Mouse (Mus musculus): ENCODE data around the gene Tfe3. TPM values are rescaled to one million over a fixed set of nuclear protein-coding genes. Genes with fewer than 3 reads are reported as not detected.

The Tfe3 gene
- polyA plus RNA-seq, 1 experiment from 2014 or later = 17.3 TPM

GRCm38 (mm10) chrX:7772766-7773165 lies 10.4 kb downstream of the Tfe3 start:
- ATAC-seq (ENCODE audit: low FRiP score, low TSS enrichment) (no peak), DNase-seq (ENCODE audit: low spot score) (no peak)
- Histone ChIP-seq H3K27me3 (ENCODE audit: control insufficient read depth, insufficient read depth, low read length) (no peaks in the 10 kb centered on the region), H3K9me3 (ENCODE audit: control insufficient read depth, low read length) (no peaks in the 10 kb centered on the region), H3K36me3 (ENCODE audit: control insufficient read depth, insufficient read depth, low read length) (no peaks in the 10 kb centered on the region), H3K4me2 (replicated peaks; ENCODE audit: low read depth) (no peak overlapping the region), H3K4me1 (replicated peaks; ENCODE audit: control insufficient read depth, insufficient read depth) (no peaks in the 10 kb centered on the region), H3K9ac (ENCODE audit: low read length) (no peak overlapping the region), H3K27ac (replicated peaks) (no peak overlapping the region), H3K4me3 (ENCODE audit: low read depth, low read length) (no peak overlapping the region)
- TF ChIP-seq EP300 (optimal IDR thresholded peaks at IDR 0.05) (no peak), CTCF (IDR thresholded peaks at IDR 0.05; ENCODE audit: low read depth) (peak; percentile 60)
- 58% methylated on average over 2 of the region's 2 CpGs for WGBS

GRCm38 (mm10) chrX:7775501-7776205 lies 13.3 kb downstream of the Tfe3 start:
- DNase-seq (ENCODE audit: low spot score) (no peak), ATAC-seq (ENCODE audit: low FRiP score, low TSS enrichment) (no peak)
- H3K9ac ChIP-seq (ENCODE audit: low read length) = no peak overlapping the region
- H3K27ac ChIP-seq (replicated peaks) = no peak overlapping the region
- H3K9me3 ChIP-seq (ENCODE audit: control insufficient read depth, low read length) = no peaks in the 10 kb centered on the region
- TF ChIP-seq CTCF (IDR thresholded peaks at IDR 0.05; ENCODE audit: low read depth) (no peak), EP300 (optimal IDR thresholded peaks at IDR 0.05) (no peak)
- H3K36me3 ChIP-seq (ENCODE audit: control insufficient read depth, insufficient read depth, low read length) = no peaks in the 10 kb centered on the region
- no peak overlapping the region for H3K4me3 ChIP-seq (ENCODE audit: low read depth, low read length)
- no peaks in the 10 kb centered on the region for H3K27me3 ChIP-seq (ENCODE audit: control insufficient read depth, insufficient read depth, low read length)
- WGBS = 68% methylated on average over 9 of the region's 9 CpGs
- no peaks in the 10 kb centered on the region for H3K4me1 ChIP-seq (replicated peaks; ENCODE audit: control insufficient read depth, insufficient read depth)
- no peak overlapping the region for H3K4me2 ChIP-seq (replicated peaks; ENCODE audit: low read depth)

GRCm38 (mm10) chrX:7776329-7777082 lies 14.1 kb downstream of the Tfe3 start:
- Histone ChIP-seq H3K9me3 (ENCODE audit: control insufficient read depth, low read length) (no peaks in the 10 kb centered on the region), H3K9ac (ENCODE audit: low read length) (no peak overlapping the region), H3K36me3 (ENCODE audit: control insufficient read depth, insufficient read depth, low read length) (no peaks in the 10 kb centered on the region), H3K4me1 (replicated peaks; ENCODE audit: control insufficient read depth, insufficient read depth) (no peaks in the 10 kb centered on the region), H3K27me3 (ENCODE audit: control insufficient read depth, insufficient read depth, low read length) (no peaks in the 10 kb centered on the region), H3K27ac (replicated peaks) (no peak overlapping the region), H3K4me3 (ENCODE audit: low read depth, low read length) (no peak overlapping the region), H3K4me2 (replicated peaks; ENCODE audit: low read depth) (no peak overlapping the region)
- DNase-seq (ENCODE audit: low spot score) (peak; percentile 43), ATAC-seq (ENCODE audit: low FRiP score, low TSS enrichment) (peak; percentile 64; the same call in 1 of the 2 replicates)
- WGBS = 41% methylated on average over 8 of the region's 8 CpGs
- no peak for TF ChIP-seq EP300 (optimal IDR thresholded peaks at IDR 0.05)
- peak; percentile 81 for TF ChIP-seq CTCF (IDR thresholded peaks at IDR 0.05; ENCODE audit: low read depth)

GRCm38 (mm10) chrX:7778450-7779244 lies 16.3 kb downstream of the Tfe3 start:
- Histone ChIP-seq H3K4me2 (replicated peaks; ENCODE audit: low read depth) (no peak overlapping the region), H3K36me3 (ENCODE audit: control insufficient read depth, insufficient read depth, low read length) (no peaks in the 10 kb centered on the region), H3K4me1 (replicated peaks; ENCODE audit: control insufficient read depth, insufficient read depth) (no peaks in the 10 kb centered on the region), H3K27ac (replicated peaks) (no peak overlapping the region), H3K4me3 (ENCODE audit: low read depth, low read length) (no peak overlapping the region), H3K9ac (ENCODE audit: low read length) (no peak overlapping the region), H3K27me3 (ENCODE audit: control insufficient read depth, insufficient read depth, low read length) (no peaks in the 10 kb centered on the region), H3K9me3 (ENCODE audit: control insufficient read depth, low read length) (no peaks in the 10 kb centered on the region)
- TF ChIP-seq EP300 (optimal IDR thresholded peaks at IDR 0.05) (no peak), CTCF (IDR thresholded peaks at IDR 0.05; ENCODE audit: low read depth) (no peak)
- ATAC-seq (ENCODE audit: low FRiP score, low TSS enrichment) (no peak), DNase-seq (ENCODE audit: low spot score) (no peak)
- whole genome bisulfite sequencing = 57% methylated on average over 7 of the region's 7 CpGs

- 13% methylated on average over 3 of the region's 3 CpGs for WGBS
- Histone ChIP-seq H3K36me3 (ENCODE audit: control insufficient read depth, insufficient read depth, low read length) (no peaks in the 10 kb centered on the region), H3K27ac (replicated peaks) (no peak overlapping the region), H3K4me1 (replicated peaks; ENCODE audit: control insufficient read depth, insufficient read depth) (no peaks in the 10 kb centered on the region), H3K4me3 (ENCODE audit: low read depth, low read length) (no peak overlapping the region), H3K9me3 (ENCODE audit: control insufficient read depth, low read length) (no peaks in the 10 kb centered on the region), H3K4me2 (replicated peaks; ENCODE audit: low read depth) (no peak overlapping the region), H3K27me3 (ENCODE audit: control insufficient read depth, insufficient read depth, low read length) (no peaks in the 10 kb centered on the region), H3K9ac (ENCODE audit: low read length) (no peak overlapping the region)
- ATAC-seq (ENCODE audit: low FRiP score, low TSS enrichment) (no peak), DNase-seq (ENCODE audit: low spot score) (no peak)
- no peak for TF ChIP-seq EP300 (optimal IDR thresholded peaks at IDR 0.05)
- no peak for TF ChIP-seq CTCF (IDR thresholded peaks at IDR 0.05; ENCODE audit: low read depth)
These were observed 16.9 kb downstream of the Tfe3 start for GRCm38 (mm10) chrX:7779294-7779693.

Measured in stomach, postnatal 0 days (tissue).